Mouse (Mus musculus) embryonic facial prominence, embryonic 14.5 days (tissue): ENCODE measurements around the gene Smpd1. TPM values are rescaled to one million over a fixed set of nuclear protein-coding genes. Genes with fewer than 3 reads are reported as not detected.

Experiments
- ATAC-seq: fragments of 200-750 bp; cut with Nextera tagmentation; 2 replicates; pipeline ENCODE4 v1.8.0; 2017; ENCODE audit warnings: low read depth, moderate number of reproducible peaks, moderate TSS enrichment
- DNase-seq: peaks from one replicate; pipeline ENCODE4 v3.0.0-alpha.2; 2015; ENCODE audit warnings: low spot score
- H3K27ac ChIP-seq: fragments of 300-500 bp; sonication (generic); replicated peaks from 2 replicates; pipeline ENCODE4 v1.5.1; 2014; ENCODE audit warnings: low read depth, mild to moderate bottlenecking, low read length, moderate library complexity
- H3K27me3 ChIP-seq: fragments of 300-500 bp; sonication (generic); replicated peaks from 2 replicates; pipeline ENCODE4 v1.6.1; 2014; ENCODE audit warnings: low read length; ENCODE audit not compliant: control insufficient read depth, insufficient read depth
- H3K36me3 ChIP-seq: fragments of 300-500 bp; sonication (generic); 2 replicates; pipeline ENCODE4 v1.6.1; 2014; ENCODE audit warnings: low read length, mixed read lengths; ENCODE audit not compliant: control insufficient read depth, insufficient read depth
- H3K4me1 ChIP-seq: fragments of 300-500 bp; sonication (generic); 2 replicates; pipeline ENCODE4 v1.6.1; 2014; ENCODE audit warnings: antibody characterized with exemption, low read length; ENCODE audit not compliant: control insufficient read depth, insufficient read depth
- H3K4me2 ChIP-seq: fragments of 300-500 bp; sonication (generic); 2 replicates; pipeline ENCODE4 v1.6.1; 2014; ENCODE audit warnings: low read depth, mild to moderate bottlenecking, low read length, moderate library complexity, mixed read lengths
- H3K4me3 ChIP-seq: fragments of 300-500 bp; sonication (generic); 2 replicates; pipeline ENCODE4 v1.5.1; 2014; ENCODE audit warnings: low read depth, mild to moderate bottlenecking, low read length
- H3K9ac ChIP-seq: fragments of 300-500 bp; sonication (generic); 2 replicates; pipeline ENCODE4 v1.6.1; 2014; ENCODE audit warnings: low read depth, mild to moderate bottlenecking, low read length, moderate library complexity, mixed read lengths
- H3K9me3 ChIP-seq: fragments of 300-500 bp; sonication (generic); 2 replicates; pipeline ENCODE4 v1.6.1; 2016; ENCODE audit warnings: low read length; ENCODE audit not compliant: control insufficient read depth
- WGBS: fragments of 180-500 bp; shearing (Covaris S2); extraction: QIAGEN DNeasy Blood & Tissue Kit; methylation state at CpG from one replicate; pipeline ENCODE4 v1.1.7; 2014; 5-methylcytosine and 5-hydroxymethylcytosine counted together
- polyA plus RNA-seq: library from polyadenylated mRNA; unstranded; fragments of >200 nt; fragmentation: Nextera tagmentation; extraction: Ambion mirVana; gene quantifications from 2 replicates; pipeline ENCODE4 v1.2.1, GENCODE M21; 2014

Gene Smpd1
- polyA plus RNA-seq, result 51.8 and 54.6 TPM in 2 replicates

GRCm38 (mm10) chr7:105554212-105554942, at the start of gene Smpd1:
Gene Smpd1 (plus strand): TSS chr7:105554360.
- Histone ChIP-seq H3K4me1 (peaks cover 8% of the 10 kb centered on the region), H3K27ac (peak within 1 kb of the TSS; percentile 42; the same call in 1 of the 2 replicates), H3K27me3 (no peaks in the 10 kb centered on the region), H3K9me3 (no peaks in the 10 kb centered on the region), H3K4me2 (peak within 1 kb of the TSS; percentile 82), H3K4me3 (peak within 1 kb of the TSS; percentile 54), H3K36me3 (peaks cover 18% of the 10 kb centered on the region), H3K9ac (peak within 1 kb of the TSS; percentile 71)
- ATAC-seq (peak; percentile 92), DNase-seq (peak; percentile 96)
- 5% methylated on average over 19 of the region's 26 CpGs for WGBS

GRCm38 (mm10) chr7:105507257-105507656, 46.9 kb upstream of the Smpd1 start:
- WGBS, result 73% methylated on average over 4 of the region's 4 CpGs
- ATAC-seq (no peak), DNase-seq (no peak)

GRCm38 (mm10) chr7:105510143-105510542, 44.0 kb upstream of the Smpd1 start:
- no peaks in the 10 kb centered on the region for H3K9me3 ChIP-seq
- DNase-seq, result no peak
- H3K4me1 ChIP-seq, result peaks cover 5% of the 10 kb centered on the region; the same call in 1 of the 2 replicates
- no peaks in the 10 kb centered on the region for H3K27me3 ChIP-seq
- WGBS, result 79% methylated on average over 5 of the region's 5 CpGs
- H3K4me2 ChIP-seq, result no peak overlapping the region
- H3K36me3 ChIP-seq, result no peaks in the 10 kb centered on the region
- no peak overlapping the region for H3K27ac ChIP-seq
- H3K4me3 ChIP-seq, result no peak overlapping the region
- no peak for ATAC-seq
- H3K9ac ChIP-seq, result no peak overlapping the region

More at GRCm38 (mm10) chr7:105507257-105507656, 46.9 kb upstream of the Smpd1 start:
- Histone ChIP-seq H3K4me2 (no peak overlapping the region), H3K9ac (no peak overlapping the region), H3K4me3 (no peak overlapping the region), H3K9me3 (no peaks in the 10 kb centered on the region), H3K4me1 (no peaks in the 10 kb centered on the region), H3K27me3 (no peaks in the 10 kb centered on the region), H3K36me3 (no peaks in the 10 kb centered on the region), H3K27ac (no peak overlapping the region)

- no peak overlapping the region for H3K4me3 ChIP-seq
- no peak overlapping the region for H3K4me2 ChIP-seq
- H3K27ac ChIP-seq, result no peak overlapping the region
- no peaks in the 10 kb centered on the region for H3K9me3 ChIP-seq
- DNase-seq (no peak), ATAC-seq (no peak)
- H3K9ac ChIP-seq, result no peak overlapping the region
- peaks cover 5% of the 10 kb centered on the region; the same call in 1 of the 2 replicates for H3K4me1 ChIP-seq
- H3K36me3 ChIP-seq, result no peaks in the 10 kb centered on the region
- whole genome bisulfite sequencing, result 43% methylated on average over 5 of the region's 5 CpGs
- H3K27me3 ChIP-seq, result no peaks in the 10 kb centered on the region
Observed at GRCm38 (mm10) chr7:105513845-105514291, 40.3 kb upstream of the Smpd1 start.

- Histone ChIP-seq H3K27me3 (no peaks in the 10 kb centered on the region), H3K9me3 (no peaks in the 10 kb centered on the region), H3K4me1 (peaks cover 5% of the 10 kb centered on the region; the same call in 1 of the 2 replicates), H3K27ac (no peak overlapping the region), H3K4me3 (no peak overlapping the region), H3K4me2 (no peak overlapping the region), H3K36me3 (no peaks in the 10 kb centered on the region), H3K9ac (no peak overlapping the region)
- DNase-seq, result no peak
- 47% methylated on average over 5 of the region's 5 CpGs for WGBS
- ATAC-seq, result no peak
Observed at GRCm38 (mm10) chr7:105514561-105514960, 39.6 kb upstream of the Smpd1 start.

GRCm38 (mm10) chr7:105515178-105515577, 39.0 kb upstream of the Smpd1 start:
- H3K4me2 ChIP-seq, result no peak overlapping the region
- peaks cover 5% of the 10 kb centered on the region; the same call in 1 of the 2 replicates for H3K4me1 ChIP-seq
- H3K9ac ChIP-seq, result no peak overlapping the region
- H3K27me3 ChIP-seq, result no peaks in the 10 kb centered on the region
- no peaks in the 10 kb centered on the region for H3K36me3 ChIP-seq
- ATAC-seq (peak; percentile 45; the same call in 1 of the 2 replicates), DNase-seq (peak; percentile 70)
- 7% methylated on average over 5 of the region's 5 CpGs for WGBS
- H3K9me3 ChIP-seq, result no peaks in the 10 kb centered on the region
- H3K4me3 ChIP-seq, result no peak overlapping the region
- no peak overlapping the region for H3K27ac ChIP-seq

- H3K4me2 ChIP-seq, result no peak overlapping the region
- H3K4me1 ChIP-seq, result peaks cover 5% of the 10 kb centered on the region; the same call in 1 of the 2 replicates
- ATAC-seq, result no peak
- no peak overlapping the region for H3K27ac ChIP-seq
- H3K36me3 ChIP-seq, result no peaks in the 10 kb centered on the region
- H3K4me3 ChIP-seq, result no peak overlapping the region
- H3K27me3 ChIP-seq, result no peaks in the 10 kb centered on the region
- no peaks in the 10 kb centered on the region for H3K9me3 ChIP-seq
- no peak for DNase-seq
- 37% methylated on average over 9 of the region's 9 CpGs for WGBS
- no peak overlapping the region for H3K9ac ChIP-seq
Observed at GRCm38 (mm10) chr7:105516669-105517360, 37.3 kb upstream of the Smpd1 start.

- DNase-seq (no peak), ATAC-seq (no peak)
- Histone ChIP-seq H3K9ac (no peak overlapping the region), H3K36me3 (no peaks in the 10 kb centered on the region), H3K9me3 (no peaks in the 10 kb centered on the region), H3K27me3 (no peaks in the 10 kb centered on the region), H3K4me1 (peaks cover 4% of the 10 kb centered on the region; the same call in 1 of the 2 replicates), H3K4me3 (no peak overlapping the region), H3K4me2 (no peak overlapping the region), H3K27ac (no peak overlapping the region)
- 70% methylated on average over 11 of the region's 11 CpGs for WGBS
Observed at GRCm38 (mm10) chr7:105519336-105519735, 34.8 kb upstream of the Smpd1 start.
